Mouse (Mus musculus) liver, embryonic 11.5 days (tissue): ENCODE measurements around the gene Tars2. TPM values are rescaled to one million over a fixed set of nuclear protein-coding genes. Genes with fewer than 3 reads are reported as not detected.

Experiments
- microRNA-seq: library from miRNA; unstranded; fragments of <30 nt; microRNA quantifications from one replicate; pipeline ENCODE4, GENCODE M21; 2017; ENCODE audit warnings: borderline number of aligned reads
- polyA plus RNA-seq: library from polyadenylated mRNA; unstranded; fragments of >200 nt; fragmentation: Nextera tagmentation; extraction: Ambion mirVana; gene quantifications from 2 replicates; pipeline ENCODE4 v1.2.1, GENCODE M21; 2014

The Tars2 gene
- polyA plus RNA-seq, 1 experiment from 2014 or later, result 97.9 TPM

Small RNA genes within 50 kb of the gene (microRNA-seq; reads per million reads assigned to microRNA genes)
- gene Mir7014, result not detected

Other genes starting within 250 kb of the Tars2 start
- gene Ctss, start 233.4 kb downstream of the Tars2 start, polyA plus RNA-seq, result 16.6 and 18.5 TPM in 2 replicates
- 0.13 and 0.23 TPM in 2 replicates for gene Hormad1, start 200.5 kb downstream of the Tars2 start, polyA plus RNA-seq
- 29.8 and 34.3 TPM in 2 replicates for gene Golph3l, start 171.3 kb downstream of the Tars2 start, polyA plus RNA-seq
- 51.3 and 55.8 TPM in 2 replicates for gene Ensa, start 135.2 kb downstream of the Tars2 start, polyA plus RNA-seq
- 52.2 and 57.7 TPM in 2 replicates for gene Mcl1, start 101.4 kb downstream of the Tars2 start, polyA plus RNA-seq
- 0.38 and 1.2 TPM in 2 replicates for gene Adamtsl4, start 72.3 kb downstream of the Tars2 start, polyA plus RNA-seq
- 30.4 and 31.7 TPM in 2 replicates for gene Ecm1, start 20.6 kb downstream of the Tars2 start, polyA plus RNA-seq
- gene Rprd2, start 58.7 kb upstream of the Tars2 start, polyA plus RNA-seq, result 18.8 and 18.9 TPM in 2 replicates
- 68.0 and 68.4 TPM in 2 replicates for gene Prpf3, start 95.7 kb upstream of the Tars2 start, polyA plus RNA-seq
- 311 and 340 TPM in 2 replicates for gene Mrps21, start 111.3 kb upstream of the Tars2 start, polyA plus RNA-seq
- gene Ciart, start 122.0 kb upstream of the Tars2 start, polyA plus RNA-seq, result 7.9 and 8.1 TPM in 2 replicates
- gene BC028528, start 131.8 kb upstream of the Tars2 start, polyA plus RNA-seq, result 9.5 and 13.5 TPM in 2 replicates
- 34.3 and 35.1 TPM in 2 replicates for gene Aph1a, start 133.8 kb upstream of the Tars2 start, polyA plus RNA-seq
- gene Car14, start 144.5 kb upstream of the Tars2 start, polyA plus RNA-seq, result 27.4 and 28.9 TPM in 2 replicates
- gene Anp32e, start 169.0 kb upstream of the Tars2 start, polyA plus RNA-seq, result 110 TPM in 2 replicates
- 21.6 and 22.9 TPM in 2 replicates for gene Plekho1, start 235.8 kb upstream of the Tars2 start, polyA plus RNA-seq